Mouse (Mus musculus) thymus, adult 2 months (tissue): ENCODE data around the gene Fndc9. TPM values are rescaled to one million over a fixed set of nuclear protein-coding genes. Genes with fewer than 3 reads are reported as not detected.
A peak's percentile ranks its signal among the peaks of the same experiment; 100 is the strongest.

ENCODE experiments used
- DNase-seq: peaks from one replicate; pipeline ENCODE4 v3.0.0; 2021
- H3K27ac ChIP-seq: fragments of 200-500 bp; 2 replicates; pipeline ENCODE4 v1.5.1; 2012; ENCODE audit warnings: low read length, control low read depth; ENCODE audit not compliant: control insufficient read depth, insufficient read depth
- H3K27me3 ChIP-seq: fragments of 200-500 bp; 2 replicates; pipeline ENCODE4 v1.6.1; 2012; ENCODE audit warnings: mild to moderate bottlenecking, low read length, moderate library complexity, mixed read lengths; ENCODE audit not compliant: control insufficient read depth, insufficient read depth
- H3K36me3 ChIP-seq: fragments of 200-500 bp; 2 replicates; pipeline ENCODE4 v1.6.1; 2012; ENCODE audit warnings: mild to moderate bottlenecking, low read length, moderate library complexity; ENCODE audit not compliant: control insufficient read depth, insufficient read depth
- H3K4me1 ChIP-seq: fragments of 200-500 bp; replicated peaks from 2 replicates; pipeline ENCODE4 v1.6.1; 2012; ENCODE audit warnings: low read length; ENCODE audit not compliant: control insufficient read depth, insufficient read depth
- H3K4me3 ChIP-seq: fragments of 200-500 bp; 2 replicates; pipeline ENCODE4 v1.5.1; 2012; ENCODE audit warnings: mild to moderate bottlenecking, low read length, control low read depth, moderate library complexity; ENCODE audit not compliant: control insufficient read depth, insufficient read depth
- CTCF ChIP-seq: fragments of 200-500 bp; IDR thresholded peaks from 2 replicates; pipeline ENCODE4 v1.5.1; 2012; ENCODE audit warnings: mild to moderate bottlenecking, control low read depth, low read length, moderate library complexity, borderline replicate concordance; ENCODE audit not compliant: control insufficient read depth, poor library complexity, insufficient read depth; ENCODE audit errors: extremely low read depth
- POLR2A ChIP-seq: fragments of 200-500 bp; IDR thresholded peaks from 2 replicates; pipeline ENCODE4 v1.6.1; 2012; ENCODE audit warnings: mild to moderate bottlenecking, low read length, control low read depth, moderate library complexity; ENCODE audit not compliant: control insufficient read depth, poor library complexity, insufficient read depth; ENCODE audit errors: extremely low read depth
- WGBS: fragments of 180-500 bp; shearing (Covaris S2); methylation state at CpG from one replicate; pipeline ENCODE4 v1.1.7; 2018; 5-methylcytosine and 5-hydroxymethylcytosine counted together
- polyA plus RNA-seq: library from polyadenylated mRNA; depleted of rRNA; stranded (reverse); fragments of >200 nt; gene quantifications from 2 replicates; pipeline ENCODE4 v1.2.3, GENCODE M21; 2012

Fndc9 gene
- polyA plus RNA-seq, 1 experiment: 0.09 TPM

- TF ChIP-seq POLR2A (no peak), CTCF (no peak)
These were observed 10.0 kb upstream of the Fndc9 start for GRCm38 (mm10) chr11:46225345-46225744.

GRCm38 (mm10) chr11:46230184-46230583, 5.1 kb upstream of the Fndc9 start:
- no peak for DNase-seq
- no peak for TF ChIP-seq CTCF
- TF ChIP-seq POLR2A: no peak
- Histone ChIP-seq H3K36me3 (peaks cover 22% of the 10 kb centered on the region), H3K27me3 (no peaks in the 10 kb centered on the region), H3K4me1 (no peaks in the 10 kb centered on the region), H3K4me3 (no peak overlapping the region), H3K27ac (no peak overlapping the region)
- 88% methylated on average over 6 of the region's 6 CpGs for WGBS

More at GRCm38 (mm10) chr11:46225345-46225744, 10.0 kb upstream of the Fndc9 start:
- Histone ChIP-seq H3K27ac (no peak overlapping the region), H3K27me3 (no peaks in the 10 kb centered on the region), H3K4me1 (no peaks in the 10 kb centered on the region), H3K36me3 (peaks cover 37% of the 10 kb centered on the region), H3K4me3 (no peak overlapping the region)
- DNase-seq: no peak
- 91% methylated on average over 5 of the region's 5 CpGs for WGBS

GRCm38 (mm10) chr11:46232803-46233202, 2.5 kb upstream of the Fndc9 start:
- no peak overlapping the region for H3K27ac ChIP-seq
- H3K36me3 ChIP-seq: peaks cover 48% of the 10 kb centered on the region
- no peaks in the 10 kb centered on the region for H3K27me3 ChIP-seq
- H3K4me1 ChIP-seq: no peaks in the 10 kb centered on the region
- DNase-seq: no peak
- no peak for TF ChIP-seq CTCF
- whole genome bisulfite sequencing: over 99% methylated on average over 4 of the region's 4 CpGs
- H3K4me3 ChIP-seq: no peak overlapping the region

- 94% methylated on average over 4 of the region's 4 CpGs for WGBS
- Histone ChIP-seq H3K27ac (no peak overlapping the region), H3K4me3 (no peak overlapping the region), H3K27me3 (no peaks in the 10 kb centered on the region), H3K4me1 (no peaks in the 10 kb centered on the region), H3K36me3 (peaks cover 55% of the 10 kb centered on the region)
- TF ChIP-seq CTCF (no peak), POLR2A (no peak)
- no peak for DNase-seq
These were observed 1.4 kb upstream of the Fndc9 start for GRCm38 (mm10) chr11:46233966-46234365.

- peak; percentile 78 for DNase-seq
- H3K4me3 ChIP-seq: no peak overlapping the region
- peaks cover 73% of the 10 kb centered on the region for H3K36me3 ChIP-seq
- no peaks in the 10 kb centered on the region for H3K4me1 ChIP-seq
- H3K27me3 ChIP-seq: no peaks in the 10 kb centered on the region
- no peak overlapping the region for H3K27ac ChIP-seq
- no peak for TF ChIP-seq CTCF
- no peak for TF ChIP-seq POLR2A
- 50% methylated on average over 4 of the region's 4 CpGs for WGBS
These were observed 1.6 kb downstream of the Fndc9 start for GRCm38 (mm10) chr11:46236976-46237375.

GRCm38 (mm10) chr11:46241150-46241673, 5.9 kb downstream of the Fndc9 start:
- Histone ChIP-seq H3K4me3 (no peak overlapping the region), H3K36me3 (peaks cover 77% of the 10 kb centered on the region), H3K4me1 (no peaks in the 10 kb centered on the region), H3K27me3 (no peaks in the 10 kb centered on the region), H3K27ac (no peak overlapping the region)
- TF ChIP-seq CTCF (no peak), POLR2A (no peak)
- WGBS: 96% methylated on average over 7 of the region's 7 CpGs
- no peak for DNase-seq

- Histone ChIP-seq H3K36me3 (peaks cover 77% of the 10 kb centered on the region), H3K27me3 (no peaks in the 10 kb centered on the region), H3K27ac (no peak overlapping the region), H3K4me1 (no peaks in the 10 kb centered on the region), H3K4me3 (no peak overlapping the region)
- 98% methylated on average over 8 of the region's 8 CpGs for WGBS
- no peak for TF ChIP-seq CTCF
- no peak for TF ChIP-seq POLR2A
- DNase-seq: no peak
These were observed 6.7 kb downstream of the Fndc9 start for GRCm38 (mm10) chr11:46241985-46242384.
